Mouse (Mus musculus): ENCODE measurements around the gene Apol11b. TPM values are rescaled to one million over a fixed set of nuclear protein-coding genes. Genes with fewer than 3 reads are reported as not detected.
"Not testable (repeated sequence)": the region's sequence is repeated elsewhere in the genome, so short reads cannot be mapped to it uniquely, and the experiment has no call there.

Gene Apol11b
- polyA plus RNA-seq (2016; fragmentation: Nextera tagmentation; extraction: Ambion mirVana) = not detected in 2 replicates

DNA sequence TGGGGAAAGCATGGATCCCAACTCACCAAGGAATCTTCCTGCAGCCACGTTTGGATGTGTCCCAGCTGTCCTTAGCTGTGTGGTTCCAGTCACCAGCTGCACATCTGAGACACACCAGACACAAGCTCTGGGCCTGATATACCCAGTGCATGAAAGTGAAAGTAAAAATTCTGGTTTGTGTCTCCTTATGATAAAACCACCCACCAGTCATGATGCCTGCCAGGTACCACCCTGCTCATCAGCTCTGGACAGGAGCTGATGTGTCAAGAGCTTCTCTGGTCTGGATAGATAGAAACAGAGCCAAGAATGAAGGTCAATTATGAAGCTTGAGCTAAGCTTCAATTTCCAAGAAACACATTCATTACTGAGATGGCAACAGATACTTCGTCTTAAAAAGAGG, at the start of gene Apol11b:
Gene Apol11b (minus strand): TSS at position 111 of the 400 bp plus-strand sequence.
- not testable (repeated sequence) for DNase-seq (ENCODE audit: low spot score); H3K36me3 ChIP-seq (replicated peaks); H3K4me3 ChIP-seq; H3K4me1 ChIP-seq; H3K9me3 ChIP-seq; H3K27me3 ChIP-seq (replicated peaks; ENCODE audit: low read depth, poor library complexity, severe bottlenecking); H3K27ac ChIP-seq (replicated peaks)
- 74% methylated on average over 2 of the region's 2 CpGs for WGBS

DNA sequence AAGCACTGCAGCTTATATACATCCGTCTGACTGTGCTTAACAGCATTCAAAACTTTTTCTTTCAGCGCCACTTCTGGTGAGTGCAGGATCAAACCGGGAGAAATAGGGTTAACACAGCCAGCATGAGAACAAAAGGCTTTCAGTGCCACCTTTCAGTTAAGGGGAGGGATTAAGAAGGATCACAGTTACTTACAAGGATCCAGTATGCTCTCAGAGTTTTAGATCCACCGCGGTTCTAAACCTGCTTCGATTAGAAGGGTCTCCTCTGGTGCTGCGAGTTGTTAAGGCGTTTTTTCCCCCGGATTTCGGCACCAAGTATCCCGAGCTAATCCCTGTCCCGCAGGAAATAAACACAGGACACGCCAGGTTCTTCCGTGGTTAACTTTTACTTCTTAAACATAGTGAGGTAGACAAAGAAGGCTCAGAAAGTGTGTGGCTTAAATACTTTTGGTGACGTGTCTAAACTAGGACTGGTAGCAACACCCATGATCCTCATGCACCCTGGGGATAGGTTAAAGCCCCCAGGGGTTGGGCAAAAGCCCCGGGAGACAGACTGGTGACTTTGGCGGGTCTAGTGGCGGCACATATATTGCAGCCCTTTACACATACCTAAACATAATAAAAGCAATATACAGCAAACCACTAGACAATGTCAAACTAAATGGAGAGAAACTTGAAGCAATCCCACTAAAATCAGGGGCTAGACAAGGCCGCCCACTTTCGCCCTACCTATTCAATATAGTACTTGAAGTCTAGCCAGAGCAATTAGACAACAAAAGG, 48.6 kb upstream of the Apol11b start:
- Histone ChIP-seq H3K27ac (replicated peaks) (peak overlapping the region; percentile 63), H3K4me3 (peak overlapping the region; percentile 49)
- DNase-seq (ENCODE audit: low spot score) = peak; percentile 33
- H3K27me3 ChIP-seq (replicated peaks; ENCODE audit: low read depth, poor library complexity, severe bottlenecking); H3K36me3 ChIP-seq (replicated peaks); H3K4me1 ChIP-seq; H3K9me3 ChIP-seq: not testable (repeated sequence)
- WGBS = 6% methylated on average over 20 of the region's 20 CpGs

DNA sequence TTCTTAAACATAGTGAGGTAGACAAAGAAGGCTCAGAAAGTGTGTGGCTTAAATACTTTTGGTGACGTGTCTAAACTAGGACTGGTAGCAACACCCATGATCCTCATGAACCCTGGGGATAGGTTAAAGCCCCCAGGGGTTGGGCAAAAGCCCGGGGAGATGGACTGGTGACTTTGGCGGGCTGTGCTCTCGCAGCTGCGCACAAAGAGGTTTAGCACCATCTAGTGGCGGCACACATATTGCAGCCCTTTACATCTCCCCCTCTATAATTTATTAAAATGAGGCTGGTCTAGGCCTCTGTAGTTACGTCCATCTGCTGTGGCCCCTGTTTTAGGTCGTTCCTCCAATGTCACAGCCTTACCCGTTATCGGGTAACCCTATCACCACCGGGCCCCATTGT, 40.9 kb upstream of the Apol11b start:
- H3K27ac ChIP-seq (replicated peaks); H3K27me3 ChIP-seq (replicated peaks; ENCODE audit: low read depth, poor library complexity, severe bottlenecking); H3K4me1 ChIP-seq; H3K36me3 ChIP-seq (replicated peaks); H3K4me3 ChIP-seq; H3K9me3 ChIP-seq: not testable (repeated sequence)
- WGBS = 20% methylated on average over 11 of the region's 11 CpGs
- DNase-seq (ENCODE audit: low spot score) = peak; percentile 44

DNA sequence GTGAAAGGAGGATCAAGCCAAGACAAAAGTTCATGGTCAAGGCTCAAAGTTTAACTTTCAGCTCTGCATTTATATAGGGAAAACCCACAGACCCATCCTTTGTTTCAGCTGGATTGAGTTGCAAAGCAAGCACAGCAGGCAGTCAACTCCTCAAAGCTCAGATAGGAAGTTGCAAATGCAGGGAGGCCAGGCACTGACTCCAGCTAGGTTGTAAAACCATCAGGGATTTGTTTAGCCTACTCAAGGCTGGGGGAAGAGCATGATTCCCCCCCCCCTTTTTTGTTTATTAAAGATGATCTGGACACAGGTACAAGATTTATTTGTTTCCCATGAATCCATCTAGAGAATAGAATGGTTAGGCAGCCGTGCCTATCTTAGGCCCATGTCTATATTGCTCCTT, 31.0 kb upstream of the Apol11b start:
- not testable (repeated sequence) for H3K36me3 ChIP-seq (replicated peaks); H3K27ac ChIP-seq (replicated peaks); H3K9me3 ChIP-seq; H3K4me3 ChIP-seq; DNase-seq (ENCODE audit: low spot score); H3K27me3 ChIP-seq (replicated peaks; ENCODE audit: low read depth, poor library complexity, severe bottlenecking); H3K4me1 ChIP-seq
- WGBS = 71% methylated on average over 1 of the region's 1 CpGs

DNA sequence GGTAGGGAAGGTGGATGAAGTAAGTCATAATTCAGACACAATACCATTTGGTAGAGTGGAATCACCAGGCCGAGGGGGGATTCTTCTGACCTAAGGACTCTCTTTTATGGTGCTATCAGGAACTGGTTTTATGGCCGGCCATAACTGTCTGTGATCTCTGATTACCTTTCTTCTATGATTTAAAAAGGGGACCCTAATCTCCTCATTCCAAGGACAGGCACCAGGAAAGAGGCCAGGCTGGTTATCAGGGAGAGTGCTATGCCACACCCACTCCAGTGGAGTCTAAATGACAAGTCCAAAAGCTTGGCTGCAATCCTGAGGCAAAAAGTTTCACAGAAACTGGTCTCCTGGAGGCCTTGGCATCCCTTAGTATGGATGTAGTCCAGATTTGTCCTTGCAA, 18.8 kb upstream of the Apol11b start:
- 95% methylated on average over 2 of the region's 2 CpGs for WGBS
- not testable (repeated sequence) for DNase-seq (ENCODE audit: low spot score); H3K36me3 ChIP-seq (replicated peaks)

DNA sequence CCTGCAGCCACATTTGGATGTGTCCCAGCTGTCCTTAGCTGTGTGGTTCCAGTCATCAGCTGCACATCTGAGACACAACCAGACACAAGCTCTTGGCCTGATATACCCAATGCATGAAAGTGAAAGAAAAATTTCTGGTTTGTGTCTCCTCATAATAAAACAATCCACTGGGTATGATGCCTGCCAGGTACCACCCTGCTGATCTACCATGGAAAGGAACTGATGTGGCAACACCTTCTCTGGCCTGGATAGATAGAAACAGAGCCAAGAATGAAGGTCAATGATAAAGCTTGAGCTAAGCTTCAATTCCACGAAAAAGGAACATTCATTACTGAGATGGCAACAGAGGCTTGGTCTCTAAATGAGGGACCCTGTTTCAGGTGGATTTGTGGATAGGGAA, 16.7 kb upstream of the Apol11b start:
- 87% methylated on average over 1 of the region's 1 CpGs for WGBS

More for the DNA sequence above, 18.8 kb upstream of the Apol11b start:
- not testable (repeated sequence) for H3K9me3 ChIP-seq; H3K4me1 ChIP-seq; H3K4me3 ChIP-seq; H3K27me3 ChIP-seq (replicated peaks; ENCODE audit: low read depth, poor library complexity, severe bottlenecking); H3K27ac ChIP-seq (replicated peaks)

DNA sequence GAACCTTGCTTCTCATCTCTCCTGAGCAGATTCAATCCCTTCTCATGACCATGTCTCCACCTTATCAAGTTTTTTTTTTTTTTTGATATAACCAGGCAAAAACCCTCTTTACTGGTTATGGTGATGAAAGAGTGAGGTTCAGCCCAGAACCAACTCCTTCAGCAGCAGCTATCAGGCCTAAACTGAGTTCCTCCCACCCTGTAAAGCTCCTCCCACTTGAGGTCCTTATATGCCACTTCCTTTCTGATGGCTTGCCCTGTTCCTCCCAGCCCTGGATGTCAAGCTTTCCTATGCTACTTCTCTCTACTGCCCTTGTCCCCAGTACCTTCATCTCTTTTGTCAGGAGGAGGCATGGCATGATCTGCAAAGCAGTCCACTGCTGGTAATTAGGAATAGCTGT, 8.1 kb upstream of the Apol11b start:
- not testable (repeated sequence) for H3K36me3 ChIP-seq (replicated peaks); H3K4me1 ChIP-seq; H3K27ac ChIP-seq (replicated peaks); H3K27me3 ChIP-seq (replicated peaks; ENCODE audit: low read depth, poor library complexity, severe bottlenecking); H3K9me3 ChIP-seq; H3K4me3 ChIP-seq; DNase-seq (ENCODE audit: low spot score)

More for the DNA sequence above, 16.7 kb upstream of the Apol11b start:
- H3K36me3 ChIP-seq (replicated peaks); DNase-seq (ENCODE audit: low spot score); H3K27me3 ChIP-seq (replicated peaks; ENCODE audit: low read depth, poor library complexity, severe bottlenecking); H3K4me3 ChIP-seq; H3K4me1 ChIP-seq; H3K27ac ChIP-seq (replicated peaks); H3K9me3 ChIP-seq: not testable (repeated sequence)

DNA sequence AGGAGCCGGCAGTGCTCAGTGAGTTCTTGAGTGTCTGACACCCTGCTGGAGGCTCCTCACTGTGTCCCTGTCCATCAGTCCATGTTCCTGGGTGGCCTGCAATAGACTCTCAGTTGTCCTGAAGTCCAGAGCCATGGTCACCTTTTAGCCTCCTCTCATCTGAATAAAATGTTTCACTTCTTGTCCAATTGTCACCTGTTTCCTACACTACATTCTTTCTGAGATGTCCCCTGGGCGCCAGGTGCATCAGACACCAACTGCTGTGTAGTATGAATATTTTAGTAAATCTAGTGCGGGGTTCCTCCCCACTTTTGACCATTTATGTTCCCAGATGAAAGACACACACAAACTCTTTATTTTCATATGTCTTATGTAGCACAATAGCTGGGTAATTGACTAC, 13.3 kb downstream of the Apol11b start:
- DNase-seq (ENCODE audit: low spot score); H3K27me3 ChIP-seq (replicated peaks; ENCODE audit: low read depth, poor library complexity, severe bottlenecking); H3K27ac ChIP-seq (replicated peaks); H3K4me1 ChIP-seq; H3K9me3 ChIP-seq; H3K4me3 ChIP-seq; H3K36me3 ChIP-seq (replicated peaks): not testable (repeated sequence)
- WGBS = 78% methylated on average over 3 of the region's 3 CpGs

DNA sequence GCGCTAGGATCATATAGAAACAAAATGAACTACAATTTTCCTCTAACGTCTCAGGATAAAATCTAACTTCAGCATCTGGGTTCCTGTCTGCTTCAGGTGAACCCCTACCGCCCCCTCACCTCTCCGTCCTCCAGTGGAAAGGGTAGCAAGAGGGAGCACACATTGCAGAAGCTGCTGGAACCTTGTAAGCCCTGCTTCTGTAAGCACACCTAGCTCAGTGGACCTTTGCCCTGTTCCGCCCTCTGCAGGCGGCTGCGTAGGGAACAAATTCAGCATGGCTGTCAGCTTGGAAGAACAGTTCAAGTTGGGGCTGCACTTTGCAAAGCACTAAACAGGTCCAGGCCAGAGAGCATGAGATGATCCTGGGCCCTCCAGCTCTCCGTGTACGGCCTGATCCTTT, 14.4 kb downstream of the Apol11b start:
- WGBS = 63% methylated on average over 9 of the region's 9 CpGs
- H3K4me1 ChIP-seq; H3K27me3 ChIP-seq (replicated peaks; ENCODE audit: low read depth, poor library complexity, severe bottlenecking); H3K9me3 ChIP-seq; H3K36me3 ChIP-seq (replicated peaks); H3K4me3 ChIP-seq; H3K27ac ChIP-seq (replicated peaks): not testable (repeated sequence)
- peak; percentile 15 for DNase-seq (ENCODE audit: low spot score)

DNA sequence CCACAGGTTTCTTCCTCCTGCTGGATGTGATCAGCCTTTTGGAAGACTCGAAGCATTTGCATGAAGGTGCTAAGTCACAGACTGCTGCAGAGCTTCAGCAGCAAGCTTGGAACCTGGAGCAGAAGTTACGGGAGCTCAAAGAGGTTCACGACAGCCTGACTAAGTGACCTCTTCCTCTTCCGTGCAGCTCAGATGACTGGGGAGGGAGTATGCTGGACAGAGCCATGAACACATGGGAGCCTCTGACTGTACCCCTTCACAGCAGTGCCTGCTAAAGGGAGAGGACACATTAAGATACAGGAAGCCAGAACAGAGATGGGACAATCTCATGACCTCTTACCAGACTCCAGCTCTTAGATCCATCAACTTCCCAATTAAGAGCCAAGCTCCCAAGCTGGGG, 16.6 kb downstream of the Apol11b start:
- H3K27ac ChIP-seq (replicated peaks); H3K4me3 ChIP-seq; H3K27me3 ChIP-seq (replicated peaks; ENCODE audit: low read depth, poor library complexity, severe bottlenecking); DNase-seq (ENCODE audit: low spot score); H3K9me3 ChIP-seq; H3K36me3 ChIP-seq (replicated peaks); H3K4me1 ChIP-seq: not testable (repeated sequence)
- WGBS = 87% methylated on average over 4 of the region's 4 CpGs

DNA sequence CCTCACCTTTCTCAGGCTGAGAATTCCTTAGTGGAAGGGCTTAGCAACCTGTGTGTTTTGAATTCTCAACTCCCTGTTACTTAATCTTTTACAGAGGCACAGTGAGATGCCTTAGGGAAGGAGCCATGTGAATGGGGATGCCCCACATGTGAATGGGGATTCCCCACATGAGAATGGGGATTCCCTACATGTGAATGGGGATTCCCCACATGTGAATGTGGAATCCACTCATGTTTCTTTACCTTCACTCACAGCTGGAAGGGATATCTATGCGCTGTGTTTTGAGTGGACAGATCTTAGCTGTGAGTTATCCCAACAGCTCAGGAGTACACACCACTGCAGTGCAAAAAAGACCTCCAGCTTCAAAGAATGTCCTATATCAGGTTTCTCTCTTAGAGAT, 18.4 kb downstream of the Apol11b start:
- Histone ChIP-seq H3K27me3 (replicated peaks; ENCODE audit: low read depth, poor library complexity, severe bottlenecking) (no peaks in the 10 kb centered on the region), H3K4me1 (no peaks in the 10 kb centered on the region), H3K9me3 (no peaks in the 10 kb centered on the region), H3K4me3 (no peak overlapping the region), H3K27ac (replicated peaks) (no peak overlapping the region), H3K36me3 (replicated peaks) (no peaks in the 10 kb centered on the region)
- DNase-seq (ENCODE audit: low spot score) = no peak
- 90% methylated on average over 1 of the region's 1 CpGs for WGBS

DNA sequence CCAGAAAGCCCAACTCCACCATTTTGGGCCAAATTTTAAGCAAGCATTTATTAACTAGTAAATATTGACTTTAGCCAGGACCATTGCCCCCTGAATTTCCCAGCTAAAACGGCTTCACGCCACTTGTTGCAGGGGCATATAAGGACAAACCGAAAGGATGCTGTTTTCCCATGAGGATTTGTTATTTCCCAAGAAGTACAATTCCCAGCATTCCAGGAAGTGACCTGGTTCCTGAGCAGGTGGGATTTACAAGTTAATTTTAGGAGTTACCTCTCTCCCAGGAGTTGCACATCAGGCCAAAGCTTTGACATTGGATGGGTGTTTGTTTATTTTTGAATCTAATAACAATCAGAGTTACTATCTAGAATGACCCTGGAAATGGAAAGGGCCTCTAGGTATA, 37.0 kb downstream of the Apol11b start:
- Histone ChIP-seq H3K27ac (replicated peaks) (no peak overlapping the region), H3K4me1 (no peaks in the 10 kb centered on the region), H3K4me3 (no peak overlapping the region), H3K27me3 (replicated peaks; ENCODE audit: low read depth, poor library complexity, severe bottlenecking) (no peaks in the 10 kb centered on the region), H3K36me3 (replicated peaks) (no peaks in the 10 kb centered on the region), H3K9me3 (no peaks in the 10 kb centered on the region)
- WGBS = 93% methylated on average over 3 of the region's 3 CpGs
- DNase-seq (ENCODE audit: low spot score) = no peak

DNA sequence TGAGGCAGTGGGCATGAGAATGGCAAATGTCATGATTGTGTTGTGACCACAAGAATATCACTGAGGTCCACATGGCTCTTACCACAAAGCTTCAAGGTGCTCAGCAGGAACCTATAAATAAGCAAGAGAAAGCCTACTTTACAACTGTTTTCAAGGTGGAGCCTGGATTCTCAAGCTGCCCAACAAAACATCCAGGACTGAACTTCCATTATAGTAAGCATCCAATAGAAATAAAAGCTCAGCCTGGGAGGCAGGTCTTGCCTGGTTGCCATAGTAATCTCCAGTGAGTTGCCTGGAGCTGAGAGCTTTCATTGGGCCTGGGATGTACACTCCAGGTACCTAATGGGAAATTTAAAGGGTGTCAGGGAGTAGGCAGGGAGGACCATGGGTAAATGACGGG, 44.1 kb downstream of the Apol11b start, which contains the start of gene Gm36245:
Gene Gm36245 (plus strand): TSS at position 301 of the 400 bp plus-strand sequence.
- no peaks in the 10 kb centered on the region for H3K27me3 ChIP-seq (replicated peaks; ENCODE audit: low read depth, poor library complexity, severe bottlenecking)
- no peak within 1 kb of the TSS for H3K4me3 ChIP-seq
- H3K36me3 ChIP-seq (replicated peaks) = no peaks in the 10 kb centered on the region
- H3K9me3 ChIP-seq = no peaks in the 10 kb centered on the region
- no peaks in the 10 kb centered on the region for H3K4me1 ChIP-seq
- 87% methylated on average over 1 of the region's 1 CpGs for WGBS
- no peak for DNase-seq (ENCODE audit: low spot score)
- H3K27ac ChIP-seq (replicated peaks) = no peak within 1 kb of the TSS

Measured in embryonic facial prominence, embryonic 10.5 days (tissue).